Mouse (Mus musculus): ENCODE results near the gene H2afv. TPM values are rescaled to one million over a fixed set of nuclear protein-coding genes. Genes with fewer than 3 reads are reported as not detected.

H2afv gene
- total RNA-seq, 2 experiments from 2014 or later: 44.2 to 70.3 TPM

DNA sequence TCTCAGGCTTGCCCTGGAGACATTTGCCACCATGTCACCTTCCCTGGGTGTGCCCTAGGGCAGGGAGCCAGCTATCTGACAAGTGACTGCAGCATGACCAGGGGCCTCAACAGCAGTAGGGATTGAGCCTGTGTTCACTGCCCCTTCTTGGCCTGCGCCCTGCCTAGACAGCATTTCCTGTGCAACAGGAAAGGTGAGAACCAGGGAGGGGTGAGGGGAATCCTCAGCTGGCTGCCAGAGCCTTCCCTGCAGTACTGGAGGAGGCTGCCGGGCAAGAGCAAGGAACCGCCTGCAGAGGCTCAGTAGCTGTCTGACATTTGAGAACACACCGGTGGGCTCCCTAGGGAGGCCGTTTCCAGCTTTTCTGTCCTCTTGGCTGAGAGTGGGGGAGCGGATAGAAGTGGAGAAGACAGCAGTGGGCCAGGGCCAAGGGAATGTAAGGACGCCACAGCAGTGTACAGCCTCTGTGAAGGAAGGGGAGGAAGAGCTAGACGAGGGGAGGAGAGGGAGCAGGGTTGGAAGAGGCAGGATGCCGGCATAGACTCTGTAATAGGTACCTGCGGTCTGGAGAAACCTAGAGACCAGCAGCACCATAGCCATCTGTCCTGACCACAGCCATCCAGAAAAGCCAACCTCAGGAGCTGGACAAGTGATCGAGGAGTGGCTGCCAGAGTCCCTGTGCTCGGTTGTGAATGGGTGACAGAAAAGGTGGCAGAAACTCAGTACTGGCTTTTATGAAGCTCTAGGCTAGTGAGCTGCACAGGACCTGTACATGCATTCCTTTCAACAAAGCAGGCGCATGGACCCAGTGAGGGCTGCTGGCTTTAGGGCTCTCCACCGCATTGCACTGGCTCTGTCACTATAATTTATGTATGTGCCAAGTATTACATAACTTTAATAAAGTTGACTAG, 37.7 kb downstream of the H2afv start:
- intact Hi-C loops (cut with DNase I): no loop called here
- TF ChIP-seq CTCF (IDR thresholded peaks at IDR 0.05): no peak
- Histone ChIP-seq H3K4me3 (peak overlapping the region; percentile 52), H3K27ac (peak overlapping the region; percentile 90)
- DNase-seq: peak; percentile 93

DNA sequence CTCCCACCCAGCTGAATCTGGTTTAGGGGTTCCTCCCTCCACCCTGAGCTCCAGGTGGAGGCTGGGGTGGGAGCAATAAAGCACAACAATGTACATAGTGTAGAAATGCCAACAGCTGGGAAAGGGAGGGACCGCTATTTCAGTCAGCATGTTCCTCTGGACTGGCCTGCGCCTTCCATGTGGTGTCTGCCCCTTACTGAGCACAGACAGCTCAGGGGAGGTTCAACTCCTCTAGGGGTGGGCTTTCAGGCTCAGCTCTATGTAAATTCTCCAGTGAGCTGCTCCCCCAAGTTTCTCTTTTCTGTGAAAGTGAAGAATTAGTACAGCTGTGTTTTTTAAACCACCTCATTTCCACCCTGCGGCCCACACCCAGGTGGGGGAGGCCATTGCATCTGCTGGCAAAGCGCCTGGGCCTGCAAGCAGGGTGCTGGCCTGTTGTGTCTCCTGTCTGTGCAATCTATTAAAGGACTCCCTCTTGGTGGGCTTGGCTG, 38.6 kb downstream of the H2afv start:
- peak; percentile 73 for DNase-seq
- no peak for TF ChIP-seq CTCF (IDR thresholded peaks at IDR 0.05)
- intact Hi-C loops (cut with DNase I): no loop called here
- Histone ChIP-seq H3K27ac (peak overlapping the region; percentile 90), H3K4me3 (peak overlapping the region; percentile 52)

DNA sequence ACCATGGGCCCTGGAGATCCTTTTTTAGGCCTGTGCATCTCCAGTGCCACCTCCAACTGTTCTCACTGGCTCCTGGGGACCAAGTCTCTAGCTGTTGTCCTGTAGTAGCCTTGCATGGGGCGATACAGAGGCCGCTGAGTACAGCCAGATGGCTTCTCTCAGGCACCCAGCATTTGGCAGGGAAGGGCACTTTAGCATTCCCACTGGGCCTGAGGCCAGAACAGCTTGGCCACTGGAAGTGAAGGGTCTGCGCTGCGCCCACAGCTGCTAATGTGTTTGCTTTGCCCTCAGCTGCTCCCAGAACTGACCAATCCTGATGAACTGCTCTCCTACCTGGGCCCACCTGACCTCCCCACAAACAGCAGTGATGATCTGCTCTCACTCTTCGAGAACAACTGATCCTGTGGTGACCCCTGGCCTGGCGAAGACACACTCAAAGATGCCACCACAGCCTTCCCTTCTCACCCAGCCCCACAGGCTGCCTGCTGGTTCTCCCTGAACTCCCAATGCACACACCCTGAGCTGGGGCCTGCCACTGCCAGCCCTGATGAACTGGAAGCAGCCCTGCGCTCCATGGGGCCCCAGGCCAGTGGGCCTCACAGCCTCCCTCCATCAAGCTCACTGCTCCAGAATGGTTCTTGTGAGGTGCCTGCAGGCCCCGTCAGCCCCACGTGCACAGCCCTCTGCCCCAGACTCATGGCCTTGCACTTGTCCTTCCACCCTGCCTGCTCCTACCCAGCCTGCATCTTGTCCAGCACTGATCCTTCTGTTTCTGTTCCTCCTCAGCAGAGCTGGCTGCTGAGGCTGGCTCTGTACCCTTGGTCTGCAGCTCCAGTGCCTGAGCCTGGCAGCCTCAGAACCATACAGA, 39.3 kb downstream of the H2afv start:
- DNase-seq: peak; percentile 37
- Histone ChIP-seq H3K4me3 (peak overlapping the region; percentile 52), H3K27ac (peak overlapping the region; percentile 90)
- TF ChIP-seq CTCF (IDR thresholded peaks at IDR 0.05): no peak
- intact Hi-C loops (cut with DNase I): no loop called here

- intact Hi-C loops (cut with DNase I): no loop called here
- H3K27ac ChIP-seq: peak overlapping the region; percentile 90
- no peak for TF ChIP-seq CTCF (IDR thresholded peaks at IDR 0.05)
These were observed 40.3 kb downstream of the H2afv start for GRCm38 (mm10) chr11:6403830-6404405.

GRCm38 (mm10) chr11:6402515-6403510, 41.4 kb downstream of the H2afv start:
- peak; percentile 85 for TF ChIP-seq CTCF (IDR thresholded peaks at IDR 0.05)
- DNase-seq: peak; percentile 88
- intact Hi-C loops (cut with DNase I): no loop called here

More at GRCm38 (mm10) chr11:6403830-6404405, 40.3 kb downstream of the H2afv start:
- H3K4me3 ChIP-seq: no peak overlapping the region
- no peak for DNase-seq

DNA sequence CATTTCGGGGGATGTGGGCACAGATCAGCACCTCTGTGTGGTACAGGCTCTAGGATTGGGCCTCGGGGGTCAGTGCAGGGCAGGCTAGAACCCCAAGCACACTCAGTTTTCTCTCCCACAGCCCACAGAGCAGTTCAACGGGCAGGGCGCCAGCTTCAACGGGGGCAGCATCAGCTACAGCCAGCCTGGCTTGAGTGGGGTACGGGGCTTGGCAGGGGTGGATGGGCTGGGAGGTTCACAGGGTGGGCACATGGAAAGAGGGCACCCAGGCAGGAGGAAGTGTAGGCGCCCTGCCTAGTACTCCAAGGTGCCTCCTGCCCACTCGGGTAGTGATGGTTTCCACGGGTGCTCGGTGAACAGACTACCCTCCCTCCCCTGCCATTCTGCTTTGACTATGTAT, 46.1 kb downstream of the H2afv start:
- DNase-seq: no peak
- no peak for TF ChIP-seq CTCF (IDR thresholded peaks at IDR 0.05)
- H3K27ac ChIP-seq: no peak overlapping the region
- no peak overlapping the region for H3K4me3 ChIP-seq
- intact Hi-C loops (cut with DNase I): no loop called here

More at GRCm38 (mm10) chr11:6402515-6403510, 41.4 kb downstream of the H2afv start:
- H3K4me3 ChIP-seq: no peak overlapping the region
- peak overlapping the region; percentile 90; the same call in 1 of the 2 replicates for H3K27ac ChIP-seq

DNA sequence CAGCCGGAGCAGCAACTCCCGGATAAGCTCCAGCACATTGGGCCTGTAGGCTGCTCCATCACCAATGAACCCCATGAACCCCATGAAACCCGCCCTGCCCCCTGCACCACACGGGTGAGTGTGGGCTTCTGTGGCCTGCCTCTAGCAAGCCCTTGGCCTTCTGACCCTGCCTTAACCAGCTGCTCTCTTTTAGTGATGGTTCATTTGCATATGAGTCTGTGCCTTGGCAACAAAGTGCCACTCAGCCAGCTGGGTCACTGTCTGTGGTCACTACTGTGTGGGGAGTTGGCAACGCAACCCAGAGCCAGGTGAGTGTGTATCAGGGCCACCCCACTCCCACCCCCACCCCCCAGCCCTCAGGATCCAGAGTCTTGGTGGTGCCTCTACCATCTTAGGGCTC, 48.7 kb downstream of the H2afv start:
- Histone ChIP-seq H3K27ac (no peak overlapping the region), H3K4me3 (no peak overlapping the region)
- no peak for DNase-seq
- no peak for TF ChIP-seq CTCF (IDR thresholded peaks at IDR 0.05)
- intact Hi-C loops (cut with DNase I): no loop called here

DNA sequence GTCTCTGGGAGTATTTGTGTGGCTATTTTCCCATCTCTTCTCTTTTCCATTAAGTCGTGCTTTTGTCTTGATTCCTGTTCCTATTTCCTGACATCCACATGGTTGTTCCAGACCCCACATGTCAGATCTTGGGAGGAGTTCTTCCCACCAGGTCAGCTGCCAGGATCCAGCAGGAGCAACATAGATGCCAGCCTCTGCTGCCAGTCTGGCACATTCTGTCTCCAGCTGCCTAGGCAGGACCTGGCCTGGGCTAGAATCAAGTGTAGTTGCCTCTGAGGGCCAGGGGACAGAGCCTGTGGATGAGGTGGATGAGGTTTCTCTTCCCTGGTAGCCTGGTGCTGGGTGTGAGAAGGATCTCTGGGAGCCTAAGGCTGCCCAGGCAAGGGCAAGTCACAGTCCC, 50.4 kb downstream of the H2afv start:
- TF ChIP-seq CTCF (IDR thresholded peaks at IDR 0.05): no peak
- DNase-seq: peak; percentile 76
- intact Hi-C loops (cut with DNase I): no loop called here
- Histone ChIP-seq H3K27ac (peak overlapping the region; percentile 77), H3K4me3 (no peak overlapping the region)

GRCm38 (mm10) chr11:6392857-6393256, 51.4 kb downstream of the H2afv start:
- no peak for DNase-seq
- no peak overlapping the region for H3K4me3 ChIP-seq
- intact Hi-C loops (cut with DNase I): no loop called here

DNA sequence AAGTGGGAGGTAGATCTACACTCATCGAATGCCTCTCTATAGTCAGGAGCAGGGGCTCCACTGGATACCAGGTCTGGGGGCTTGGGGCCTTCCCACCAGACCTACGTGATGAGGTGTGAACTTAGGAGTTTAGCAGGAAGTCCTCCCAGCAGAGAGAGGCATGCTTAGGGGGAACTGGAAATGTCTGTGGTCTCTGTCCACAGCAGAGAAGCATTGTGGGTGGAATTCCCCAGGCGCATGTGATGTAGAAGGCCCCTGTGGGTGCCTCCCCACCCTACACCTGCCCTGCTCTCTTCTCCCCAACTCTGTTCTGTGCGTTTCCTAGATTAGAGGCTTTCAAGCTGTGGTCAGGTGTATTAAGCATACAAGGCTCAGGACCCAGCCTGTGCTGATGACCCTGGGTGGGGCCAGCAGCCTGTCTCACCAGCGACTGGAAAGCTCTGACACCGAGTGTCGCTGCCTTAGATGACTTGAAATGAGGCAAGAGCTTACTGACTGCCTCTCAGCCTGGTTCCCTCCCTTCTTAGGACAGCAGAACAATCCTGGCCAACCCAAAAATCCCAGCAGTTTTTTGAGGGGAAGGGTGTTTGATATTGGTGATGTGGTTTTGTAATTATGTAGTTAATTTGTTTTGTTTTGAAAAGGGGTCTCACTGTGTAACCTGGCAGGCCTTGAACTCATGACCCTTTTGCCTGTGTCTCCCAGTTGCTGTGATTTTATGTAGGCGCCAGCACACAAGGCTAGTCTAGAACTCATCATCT, 52.5 kb downstream of the H2afv start:
- Histone ChIP-seq H3K27ac (peak overlapping the region; percentile 28), H3K4me3 (no peak overlapping the region)
- intact Hi-C loops (cut with DNase I): no loop called here
- DNase-seq: no peak
- TF ChIP-seq CTCF (IDR thresholded peaks at IDR 0.05): no peak

More at GRCm38 (mm10) chr11:6392857-6393256, 51.4 kb downstream of the H2afv start:
- TF ChIP-seq CTCF (IDR thresholded peaks at IDR 0.05): no peak
- 0 out of 2 replicates have a peak overlapping the region, but pooled peaks have one; percentile 13 for H3K27ac ChIP-seq

Measured in gastrocnemius, adult 2 months (tissue).